Mouse (Mus musculus): Measurements from ENCODE around the gene Mvb12b. TPM values are rescaled to one million over a fixed set of nuclear protein-coding genes. Genes with fewer than 3 reads are reported as not detected.

Mvb12b gene
- total and polyA plus RNA-seq, 3 experiments: 22.8 to 23.3 TPM; not detected in 1

GRCm38 (mm10) chr2:33774106-33774505 lies 113.6 kb downstream of the Mvb12b start:
- Histone ChIP-seq H3K27ac (ENCODE audit: control insufficient read depth, low read depth, low read length) (no peak overlapping the region), H3K27me3 (ENCODE audit: control insufficient read depth in 1 of 2, insufficient read depth in 2 of 2, low read length in 2 of 2) (no peaks in the 10 kb centered on the region), H3K79me2 (ENCODE audit: control insufficient read depth, insufficient read depth, low read length, poor library complexity) (no peaks in the 10 kb centered on the region), H3K4me3 (ENCODE audit: control insufficient read depth in 1 of 2, insufficient read depth in 1 of 2, low read depth in 2 of 2, low read length in 2 of 2) (no peak overlapping the region), H3K9me3 (replicated peaks; ENCODE audit: insufficient read depth, low read length) (no peaks in the 10 kb centered on the region), H3K36me3 (ENCODE audit: control insufficient read depth in 1 of 2, insufficient read depth in 2 of 2, low read length in 2 of 2) (no peaks in the 10 kb centered on the region; a peak in 1 of 4 replicates), H3K4me1 (ENCODE audit: control insufficient read depth in 1 of 2, insufficient read depth in 2 of 2, low read length in 2 of 2) (no peaks in the 10 kb centered on the region), H3K9ac (ENCODE audit: control insufficient read depth, low read depth, low read length, poor library complexity, severe bottlenecking) (no peak overlapping the region)
- no peak for DNase-seq (ENCODE audit: low read depth, low spot score)
- TF ChIP-seq MAX (IDR thresholded peaks at IDR 0.05; ENCODE audit: low read length): no peak
- no peak for TF ChIP-seq BHLHE40 (IDR thresholded peaks at IDR 0.05; ENCODE audit: borderline replicate concordance, low read depth, low read length)
- no peak for TF ChIP-seq ELF1 (IDR thresholded peaks at IDR 0.05; ENCODE audit: low read depth, low read length)

- H3K9ac ChIP-seq (ENCODE audit: control insufficient read depth, low read depth, low read length, poor library complexity, severe bottlenecking): no peak overlapping the region
- no peaks in the 10 kb centered on the region for H3K4me1 ChIP-seq (ENCODE audit: control insufficient read depth in 1 of 2, insufficient read depth in 2 of 2, low read length in 2 of 2)
- no peaks in the 10 kb centered on the region for H3K79me2 ChIP-seq (ENCODE audit: control insufficient read depth, insufficient read depth, low read length, poor library complexity)
- no peak overlapping the region for H3K4me3 ChIP-seq (ENCODE audit: control insufficient read depth in 1 of 2, insufficient read depth in 1 of 2, low read depth in 2 of 2, low read length in 2 of 2)
- no peak for DNase-seq (ENCODE audit: low read depth, low spot score)
- no peaks in the 10 kb centered on the region for H3K27me3 ChIP-seq (ENCODE audit: control insufficient read depth in 1 of 2, insufficient read depth in 2 of 2, low read length in 2 of 2)
- no peak for TF ChIP-seq TCF12 (IDR thresholded peaks at IDR 0.05; ENCODE audit: low read depth, low read length)
- TF ChIP-seq POLR2AphosphoS2 (IDR thresholded peaks at IDR 0.05; ENCODE audit: low read length): no peak
- TF ChIP-seq UBTF (IDR thresholded peaks at IDR 0.05; ENCODE audit: borderline replicate concordance, insufficient read depth, low read depth, low read length): no peak
- no peak for TF ChIP-seq NRF1 (IDR thresholded peaks at IDR 0.05; ENCODE audit: insufficient read depth, low read depth, low read length, poor library complexity, severe bottlenecking)
- TF ChIP-seq RCOR1 (IDR thresholded peaks at IDR 0.05; ENCODE audit: low read depth, low read length): no peak
- no peak for TF ChIP-seq MAX (IDR thresholded peaks at IDR 0.05; ENCODE audit: low read length)
- no peak for TF ChIP-seq MXI1 (IDR thresholded peaks at IDR 0.05; ENCODE audit: low read depth, low read length)
- TF ChIP-seq ZKSCAN1 (IDR thresholded peaks at IDR 0.05; ENCODE audit: low read depth, low read length): no peak
- TF ChIP-seq SMC3 (IDR thresholded peaks at IDR 0.05; ENCODE audit: low read depth, low read length): no peak
- TF ChIP-seq USF1 (IDR thresholded peaks at IDR 0.05; ENCODE audit: low read depth, low read length): no peak
- TF ChIP-seq POLR2A (IDR thresholded peaks at IDR 0.05; ENCODE audit: control insufficient read depth in 1 of 2, insufficient read depth in 1 of 2, low read depth in 1 of 2, low read length in 2 of 2, poor library complexity in 1 of 2): no peak
- TF ChIP-seq ETS1 (IDR thresholded peaks at IDR 0.05; ENCODE audit: low read depth, low read length): no peak
- no peak for TF ChIP-seq MEF2A (IDR thresholded peaks at IDR 0.05; ENCODE audit: extremely low read depth, insufficient replicate concordance, low read depth, low read length, poor library complexity, severe bottlenecking)
- TF ChIP-seq USF2 (IDR thresholded peaks at IDR 0.05; ENCODE audit: borderline replicate concordance in 1 of 2, insufficient read depth in 1 of 2, low read depth in 1 of 2, low read length in 2 of 2): no peak
- no peak for TF ChIP-seq CHD2 (IDR thresholded peaks at IDR 0.05; ENCODE audit: low read length)
- no peak for TF ChIP-seq NELFE (IDR thresholded peaks at IDR 0.05; ENCODE audit: low read depth, low read length)
- TF ChIP-seq ZC3H11A (IDR thresholded peaks at IDR 0.05; ENCODE audit: low read depth, low read length): no peak
- TF ChIP-seq SIN3A (IDR thresholded peaks at IDR 0.05; ENCODE audit: low read length): no peak
- TF ChIP-seq JUND (IDR thresholded peaks at IDR 0.05; ENCODE audit: low read depth, low read length): no peak
- TF ChIP-seq MAZ (IDR thresholded peaks at IDR 0.05; ENCODE audit: low read depth, low read length): no peak
- no peak overlapping the region for H3K27ac ChIP-seq (ENCODE audit: control insufficient read depth, low read depth, low read length)
- H3K9me3 ChIP-seq (replicated peaks; ENCODE audit: insufficient read depth, low read length): no peaks in the 10 kb centered on the region
- H3K36me3 ChIP-seq (ENCODE audit: control insufficient read depth in 1 of 2, insufficient read depth in 2 of 2, low read length in 2 of 2): no peaks in the 10 kb centered on the region; a peak in 1 of 4 replicates
Observed at GRCm38 (mm10) chr2:33772439-33772838, 115.3 kb downstream of the Mvb12b start.

Data from MEL (cell line).